Mouse (Mus musculus): ENCODE results near the gene Tbc1d16. TPM values are rescaled to one million over a fixed set of nuclear protein-coding genes. Genes with fewer than 3 reads are reported as not detected.

Tbc1d16 gene
- polyA plus RNA-seq, 1 experiment, result 5.0 TPM

GRCm38 (mm10) chr11:119206562-119206961, 21.7 kb downstream of the Tbc1d16 start:
- 13% methylated on average over 5 of the region's 5 CpGs for WGBS
- H3K27ac ChIP-seq (ENCODE audit: insufficient read depth, low read depth, low read length), result no peak overlapping the region
- H3K36me3 ChIP-seq (ENCODE audit: control insufficient read depth, insufficient read depth, low read length), result no peaks in the 10 kb centered on the region
- no peaks in the 10 kb centered on the region for H3K4me1 ChIP-seq (ENCODE audit: control insufficient read depth, insufficient read depth, insufficient read length, low read length)
- H3K4me3 ChIP-seq (ENCODE audit: low read depth, low read length), result no peak overlapping the region
- no peaks in the 10 kb centered on the region for H3K27me3 ChIP-seq (ENCODE audit: control insufficient read depth, insufficient read depth, low read length)
- TF ChIP-seq POLR2A (IDR thresholded peaks at IDR 0.05; ENCODE audit: low read depth, low read length) (no peak), CTCF (IDR thresholded peaks at IDR 0.05; ENCODE audit: extremely low read depth, insufficient read length, insufficient replicate concordance, low read depth, low read length) (peak; percentile 85; the same call in 1 of the 2 replicates)

- H3K4me1 ChIP-seq (ENCODE audit: control insufficient read depth, insufficient read depth, insufficient read length, low read length), result no peaks in the 10 kb centered on the region
- WGBS, result 85% methylated on average over 10 of the region's 10 CpGs
- H3K27me3 ChIP-seq (ENCODE audit: control insufficient read depth, insufficient read depth, low read length), result no peaks in the 10 kb centered on the region
- H3K27ac ChIP-seq (ENCODE audit: insufficient read depth, low read depth, low read length), result no peak overlapping the region
- TF ChIP-seq CTCF (IDR thresholded peaks at IDR 0.05; ENCODE audit: extremely low read depth, insufficient read length, insufficient replicate concordance, low read depth, low read length) (no peak), POLR2A (IDR thresholded peaks at IDR 0.05; ENCODE audit: low read depth, low read length) (no peak)
- H3K36me3 ChIP-seq (ENCODE audit: control insufficient read depth, insufficient read depth, low read length), result no peaks in the 10 kb centered on the region
- H3K4me3 ChIP-seq (ENCODE audit: low read depth, low read length), result no peak overlapping the region
Observed at GRCm38 (mm10) chr11:119205738-119206137, 22.6 kb downstream of the Tbc1d16 start.

- H3K27ac ChIP-seq (ENCODE audit: insufficient read depth, low read depth, low read length), result no peak overlapping the region
- TF ChIP-seq CTCF (IDR thresholded peaks at IDR 0.05; ENCODE audit: extremely low read depth, insufficient read length, insufficient replicate concordance, low read depth, low read length) (peak; percentile 78), POLR2A (IDR thresholded peaks at IDR 0.05; ENCODE audit: low read depth, low read length) (no peak)
- H3K36me3 ChIP-seq (ENCODE audit: control insufficient read depth, insufficient read depth, low read length), result no peaks in the 10 kb centered on the region
- WGBS, result 47% methylated on average over 5 of the region's 5 CpGs
- H3K27me3 ChIP-seq (ENCODE audit: control insufficient read depth, insufficient read depth, low read length), result no peaks in the 10 kb centered on the region
- no peak overlapping the region for H3K4me3 ChIP-seq (ENCODE audit: low read depth, low read length)
- H3K4me1 ChIP-seq (ENCODE audit: control insufficient read depth, insufficient read depth, insufficient read length, low read length), result peaks cover 3% of the 10 kb centered on the region; the same call in 1 of the 2 replicates
Observed at GRCm38 (mm10) chr11:119203423-119203822, 24.9 kb downstream of the Tbc1d16 start.

- WGBS, result 74% methylated on average over 4 of the region's 4 CpGs
- TF ChIP-seq POLR2A (IDR thresholded peaks at IDR 0.05; ENCODE audit: low read depth, low read length) (no peak), CTCF (IDR thresholded peaks at IDR 0.05; ENCODE audit: extremely low read depth, insufficient read length, insufficient replicate concordance, low read depth, low read length) (no peak)
- Histone ChIP-seq H3K4me3 (ENCODE audit: low read depth, low read length) (no peak overlapping the region), H3K36me3 (ENCODE audit: control insufficient read depth, insufficient read depth, low read length) (no peaks in the 10 kb centered on the region), H3K4me1 (ENCODE audit: control insufficient read depth, insufficient read depth, insufficient read length, low read length) (peaks cover 3% of the 10 kb centered on the region; the same call in 1 of the 2 replicates), H3K27ac (ENCODE audit: insufficient read depth, low read depth, low read length) (no peak overlapping the region), H3K27me3 (ENCODE audit: control insufficient read depth, insufficient read depth, low read length) (no peaks in the 10 kb centered on the region)
Observed at GRCm38 (mm10) chr11:119199233-119199601, 29.1 kb downstream of the Tbc1d16 start.

GRCm38 (mm10) chr11:119198564-119199232, 29.6 kb downstream of the Tbc1d16 start:
- H3K27me3 ChIP-seq (ENCODE audit: control insufficient read depth, insufficient read depth, low read length), result no peaks in the 10 kb centered on the region
- no peak for TF ChIP-seq POLR2A (IDR thresholded peaks at IDR 0.05; ENCODE audit: low read depth, low read length)
- peak; percentile 37; the same call in 1 of the 2 replicates for TF ChIP-seq CTCF (IDR thresholded peaks at IDR 0.05; ENCODE audit: extremely low read depth, insufficient read length, insufficient replicate concordance, low read depth, low read length)
- H3K4me1 ChIP-seq (ENCODE audit: control insufficient read depth, insufficient read depth, insufficient read length, low read length), result peaks cover 3% of the 10 kb centered on the region; the same call in 1 of the 2 replicates
- no peak overlapping the region for H3K27ac ChIP-seq (ENCODE audit: insufficient read depth, low read depth, low read length)
- 63% methylated on average over 26 of the region's 26 CpGs for WGBS
- no peaks in the 10 kb centered on the region for H3K36me3 ChIP-seq (ENCODE audit: control insufficient read depth, insufficient read depth, low read length)
- no peak overlapping the region for H3K4me3 ChIP-seq (ENCODE audit: low read depth, low read length)

GRCm38 (mm10) chr11:119197618-119198563, 30.4 kb downstream of the Tbc1d16 start:
- Histone ChIP-seq H3K36me3 (ENCODE audit: control insufficient read depth, insufficient read depth, low read length) (no peaks in the 10 kb centered on the region), H3K27ac (ENCODE audit: insufficient read depth, low read depth, low read length) (no peak overlapping the region), H3K4me3 (ENCODE audit: low read depth, low read length) (no peak overlapping the region), H3K27me3 (ENCODE audit: control insufficient read depth, insufficient read depth, low read length) (no peaks in the 10 kb centered on the region), H3K4me1 (ENCODE audit: control insufficient read depth, insufficient read depth, insufficient read length, low read length) (peaks cover 3% of the 10 kb centered on the region; the same call in 1 of the 2 replicates)
- WGBS, result 88% methylated on average over 18 of the region's 18 CpGs
- TF ChIP-seq CTCF (IDR thresholded peaks at IDR 0.05; ENCODE audit: extremely low read depth, insufficient read length, insufficient replicate concordance, low read depth, low read length) (no peak), POLR2A (IDR thresholded peaks at IDR 0.05; ENCODE audit: low read depth, low read length) (no peak)

- 64% methylated on average over 9 of the region's 9 CpGs for WGBS
- no peak for TF ChIP-seq POLR2A (IDR thresholded peaks at IDR 0.05; ENCODE audit: low read depth, low read length)
- no peak for TF ChIP-seq CTCF (IDR thresholded peaks at IDR 0.05; ENCODE audit: extremely low read depth, insufficient read length, insufficient replicate concordance, low read depth, low read length)
- Histone ChIP-seq H3K4me3 (ENCODE audit: low read depth, low read length) (no peak overlapping the region), H3K4me1 (ENCODE audit: control insufficient read depth, insufficient read depth, insufficient read length, low read length) (peaks cover 3% of the 10 kb centered on the region; the same call in 1 of the 2 replicates), H3K27me3 (ENCODE audit: control insufficient read depth, insufficient read depth, low read length) (no peaks in the 10 kb centered on the region), H3K36me3 (ENCODE audit: control insufficient read depth, insufficient read depth, low read length) (no peaks in the 10 kb centered on the region), H3K27ac (ENCODE audit: insufficient read depth, low read depth, low read length) (no peak overlapping the region)
Observed at GRCm38 (mm10) chr11:119192605-119193004, 35.7 kb downstream of the Tbc1d16 start.

All from small intestine, adult 2 months (tissue).